Mouse (Mus musculus) spleen, adult 2 months (tissue): ENCODE measurements around the gene Adap2. TPM values are rescaled to one million over a fixed set of nuclear protein-coding genes. Genes with fewer than 3 reads are reported as not detected.
A peak's percentile ranks its signal among the peaks of the same experiment; 100 is the strongest.

Source experiments
- DNase-seq, 2 experiments: peaks; one replicate each; pipeline versions ENCODE4 v3.0.0 to v3.0.0-alpha.2; 2012 to 2021; ENCODE audit warnings: low spot score in 2 of 2, low read depth in 1 of 2
- H3K27ac ChIP-seq: fragments of 200-500 bp; 2 replicates; pipeline ENCODE4 v1.5.1; 2012; ENCODE audit warnings: low read length, inconsistent platforms; ENCODE audit not compliant: insufficient read depth
- H3K27me3 ChIP-seq: fragments of 200-500 bp; 2 replicates; pipeline ENCODE4 v1.6.1; 2012; ENCODE audit warnings: mild to moderate bottlenecking, moderate library complexity, low read length, inconsistent platforms; ENCODE audit not compliant: control insufficient read depth, insufficient read depth
- H3K36me3 ChIP-seq: fragments of 200-500 bp; 2 replicates; pipeline ENCODE4 v1.6.1; 2012; ENCODE audit warnings: mild to moderate bottlenecking, low read length, inconsistent platforms; ENCODE audit not compliant: control insufficient read depth, insufficient read depth
- H3K4me1 ChIP-seq: fragments of 200-500 bp; 2 replicates; pipeline ENCODE4 v1.6.1; 2011; ENCODE audit warnings: inconsistent platforms; ENCODE audit not compliant: control insufficient read depth, insufficient read depth, insufficient read length
- H3K4me3 ChIP-seq: fragments of 200-500 bp; 2 replicates; pipeline ENCODE4 v1.5.1; 2011; ENCODE audit warnings: mild to moderate bottlenecking, inconsistent platforms; ENCODE audit not compliant: insufficient read depth, insufficient read length; ENCODE audit errors: extremely low read depth
- CTCF ChIP-seq: fragments of 200-500 bp; IDR thresholded peaks from 2 replicates; pipeline ENCODE4 v1.5.1; 2011; ENCODE audit warnings: mild to moderate bottlenecking, inconsistent platforms; ENCODE audit not compliant: insufficient read depth, insufficient read length, insufficient replicate concordance; ENCODE audit errors: extremely low read depth
- POLR2A ChIP-seq: fragments of 200-500 bp; IDR thresholded peaks from 2 replicates; pipeline ENCODE4 v1.6.1; 2011; ENCODE audit warnings: low read depth, low read length, inconsistent platforms
- WGBS: fragments of 180-500 bp; shearing (Covaris S2); methylation state at CpG from one replicate; pipeline ENCODE4 v1.1.7; 2018; 5-methylcytosine and 5-hydroxymethylcytosine counted together
- polyA plus RNA-seq: library from polyadenylated mRNA; depleted of rRNA; stranded (reverse); fragments of >200 nt; gene quantifications from 2 replicates; pipeline ENCODE4 v1.2.3, GENCODE M21; 2012

The Adap2 gene
- polyA plus RNA-seq, 1 experiment: 16.4 TPM

GRCm38 (mm10) chr11:80204941-80205340, 51.0 kb downstream of the Adap2 start:
- no peak overlapping the region for H3K4me3 ChIP-seq
- TF ChIP-seq CTCF (no peak), POLR2A (no peak)
- no peaks in the 10 kb centered on the region for H3K4me1 ChIP-seq
- no peaks in the 10 kb centered on the region for H3K36me3 ChIP-seq
- H3K27ac ChIP-seq: no peak overlapping the region
- no peaks in the 10 kb centered on the region for H3K27me3 ChIP-seq
- DNase-seq: no peak
- 84% methylated on average over 5 of the region's 5 CpGs for WGBS

- WGBS: 43% methylated on average over 7 of the region's 7 CpGs
- no peak overlapping the region for H3K4me3 ChIP-seq
These were observed 54.6 kb downstream of the Adap2 start for GRCm38 (mm10) chr11:80208465-80208859.

GRCm38 (mm10) chr11:80208860-80209800, 55.2 kb downstream of the Adap2 start, which contains the start of gene Rhot1:
Rhot1 (plus strand) TSS chr11:80209019.
- H3K36me3 ChIP-seq: no peaks in the 10 kb centered on the region
- peak; percentile 84 to 94 for DNase-seq
- H3K4me1 ChIP-seq: peaks cover 5% of the 10 kb centered on the region; the same call in 1 of the 2 replicates
- no peaks in the 10 kb centered on the region for H3K27me3 ChIP-seq
- H3K27ac ChIP-seq: peak within 1 kb of the TSS; percentile 81
- under 1% methylated on average over 78 of the region's 78 CpGs for WGBS
- peak within 1 kb of the TSS; percentile 97 for H3K4me3 ChIP-seq
- TF ChIP-seq CTCF: peak; percentile 93
- TF ChIP-seq POLR2A: peak; percentile 68

More at GRCm38 (mm10) chr11:80208465-80208859, 54.6 kb downstream of the Adap2 start:
- no peak for TF ChIP-seq POLR2A
- no peak for TF ChIP-seq CTCF
- DNase-seq: no peak
- H3K36me3 ChIP-seq: no peaks in the 10 kb centered on the region
- H3K27ac ChIP-seq: no peak overlapping the region
- H3K4me1 ChIP-seq: peaks cover 5% of the 10 kb centered on the region; the same call in 1 of the 2 replicates
- H3K27me3 ChIP-seq: no peaks in the 10 kb centered on the region

- no peak for DNase-seq
- Histone ChIP-seq H3K4me3 (no peak overlapping the region), H3K27me3 (no peaks in the 10 kb centered on the region), H3K4me1 (peaks cover 5% of the 10 kb centered on the region; the same call in 1 of the 2 replicates), H3K36me3 (peaks cover under 1% of the 10 kb centered on the region; the same call in 1 of the 2 replicates), H3K27ac (no peak overlapping the region)
- WGBS: 5% methylated on average over 6 of the region's 6 CpGs
- TF ChIP-seq POLR2A (no peak), CTCF (no peak)
These were observed 56.4 kb downstream of the Adap2 start for GRCm38 (mm10) chr11:80210321-80210720.

GRCm38 (mm10) chr11:80212282-80212681, 58.4 kb downstream of the Adap2 start:
- H3K4me1 ChIP-seq: peaks cover 5% of the 10 kb centered on the region; the same call in 1 of the 2 replicates
- no peak for DNase-seq
- 90% methylated on average over 2 of the region's 2 CpGs for WGBS

GRCm38 (mm10) chr11:80215291-80215690, 61.4 kb downstream of the Adap2 start:
- DNase-seq: no peak
- H3K36me3 ChIP-seq: peaks cover 1% of the 10 kb centered on the region; the same call in 1 of the 2 replicates
- no peak for TF ChIP-seq POLR2A
- TF ChIP-seq CTCF: no peak
- no peak overlapping the region for H3K27ac ChIP-seq
- no peak overlapping the region for H3K4me3 ChIP-seq
- H3K27me3 ChIP-seq: no peaks in the 10 kb centered on the region
- peaks cover 5% of the 10 kb centered on the region; the same call in 1 of the 2 replicates for H3K4me1 ChIP-seq
- WGBS: 83% methylated on average over 3 of the region's 3 CpGs

More at GRCm38 (mm10) chr11:80212282-80212681, 58.4 kb downstream of the Adap2 start:
- Histone ChIP-seq H3K36me3 (peaks cover 1% of the 10 kb centered on the region; the same call in 1 of the 2 replicates), H3K4me3 (no peak overlapping the region), H3K27ac (no peak overlapping the region), H3K27me3 (no peaks in the 10 kb centered on the region)
- TF ChIP-seq CTCF (no peak), POLR2A (no peak)
